Mouse (Mus musculus) intestine, embryonic 15.5 days (tissue): ENCODE data around the gene Phf21b. TPM values are rescaled to one million over a fixed set of nuclear protein-coding genes. Genes with fewer than 3 reads are reported as not detected.

Source experiments
- polyA plus RNA-seq: library from polyadenylated mRNA; unstranded; fragments of >200 nt; fragmentation: Nextera tagmentation; extraction: Ambion mirVana; gene quantifications from 2 replicates; pipeline ENCODE4 v1.2.1, GENCODE M21; 2015

The Phf21b gene
- polyA plus RNA-seq, 1 experiment from 2014 or later = 1.6 TPM

Other genes starting within 250 kb of the Phf21b start
- 65.4 and 71.3 TPM in 2 replicates for gene Prr5, start 186.4 kb downstream of the Phf21b start, polyA plus RNA-seq
- gene Arhgap8, start 136.0 kb downstream of the Phf21b start, polyA plus RNA-seq = 12.5 and 14.1 TPM in 2 replicates
- 0.58 and 0.71 TPM in 2 replicates for gene Gm29666, start 64.0 kb upstream of the Phf21b start, polyA plus RNA-seq
- 36.8 and 40.4 TPM in 2 replicates for gene Nup50, start 67.4 kb upstream of the Phf21b start, polyA plus RNA-seq
- 9.6 and 12.6 TPM in 2 replicates for gene 5031439G07Rik, start 132.5 kb upstream of the Phf21b start, polyA plus RNA-seq
- 1.5 and 2.1 TPM in 2 replicates for gene Upk3a, start 161.1 kb upstream of the Phf21b start, polyA plus RNA-seq
- 29.2 and 29.9 TPM in 2 replicates for gene Fam118a, start 172.9 kb upstream of the Phf21b start, polyA plus RNA-seq